Mouse (Mus musculus) liver, embryonic 15.5 days (tissue): Measurements from ENCODE around the gene Ppp1r12a. TPM values are rescaled to one million over a fixed set of nuclear protein-coding genes. Genes with fewer than 3 reads are reported as not detected.

Source experiments
- ATAC-seq: fragments of 200-750 bp; cut with Nextera tagmentation; 2 replicates; pipeline ENCODE4 v1.8.0; 2017; ENCODE audit warnings: moderate number of reproducible peaks, mild to moderate bottlenecking, moderate library complexity; ENCODE audit not compliant: insufficient read depth
- H3K27ac ChIP-seq: fragments of 300-500 bp; sonication (generic); replicated peaks from 2 replicates; pipeline ENCODE4 v1.5.1; 2015; ENCODE audit warnings: mild to moderate bottlenecking, inconsistent platforms
- H3K27me3 ChIP-seq: fragments of 300-500 bp; sonication (generic); 2 replicates; pipeline ENCODE4 v1.6.1; 2015; ENCODE audit warnings: mild to moderate bottlenecking, inconsistent platforms
- H3K36me3 ChIP-seq: fragments of 300-500 bp; sonication (generic); replicated peaks from 2 replicates; pipeline ENCODE4 v1.6.1; 2015; ENCODE audit warnings: moderate library complexity, mild to moderate bottlenecking, inconsistent platforms
- H3K4me1 ChIP-seq: fragments of 300-500 bp; sonication (generic); replicated peaks from 2 replicates; pipeline ENCODE4 v1.6.1; 2015; ENCODE audit warnings: inconsistent platforms
- H3K4me2 ChIP-seq: fragments of 300-500 bp; sonication (generic); 2 replicates; pipeline ENCODE4 v1.6.1; 2015; ENCODE audit warnings: moderate library complexity, mild to moderate bottlenecking, inconsistent platforms
- H3K4me3 ChIP-seq: fragments of 300-500 bp; sonication (generic); replicated peaks from 2 replicates; pipeline ENCODE4 v1.5.1; 2015; ENCODE audit warnings: mild to moderate bottlenecking, inconsistent platforms
- H3K9ac ChIP-seq: fragments of 300-500 bp; sonication (generic); 2 replicates; pipeline ENCODE4 v1.6.1; 2015; ENCODE audit warnings: moderate library complexity, mild to moderate bottlenecking, inconsistent platforms
- H3K9me3 ChIP-seq: fragments of 300-500 bp; sonication (generic); replicated peaks from 2 replicates; pipeline ENCODE4 v1.6.1; 2016; ENCODE audit warnings: inconsistent platforms
- WGBS: fragments of 180-500 bp; shearing (Covaris S2); methylation state at CpG from one replicate; pipeline ENCODE4 v1.1.7; 2015; ENCODE audit warnings: mixed read lengths; ENCODE audit not compliant: insufficient replicate concordance; 5-methylcytosine and 5-hydroxymethylcytosine counted together
- polyA plus RNA-seq: library from polyadenylated mRNA; unstranded; fragments of >200 nt; fragmentation: Nextera tagmentation; extraction: Ambion mirVana; gene quantifications from 2 replicates; pipeline ENCODE4 v1.2.1, GENCODE M21; 2015

Ppp1r12a gene
- polyA plus RNA-seq, 1 experiment from 2014 or later = 30.4 TPM

DNA sequence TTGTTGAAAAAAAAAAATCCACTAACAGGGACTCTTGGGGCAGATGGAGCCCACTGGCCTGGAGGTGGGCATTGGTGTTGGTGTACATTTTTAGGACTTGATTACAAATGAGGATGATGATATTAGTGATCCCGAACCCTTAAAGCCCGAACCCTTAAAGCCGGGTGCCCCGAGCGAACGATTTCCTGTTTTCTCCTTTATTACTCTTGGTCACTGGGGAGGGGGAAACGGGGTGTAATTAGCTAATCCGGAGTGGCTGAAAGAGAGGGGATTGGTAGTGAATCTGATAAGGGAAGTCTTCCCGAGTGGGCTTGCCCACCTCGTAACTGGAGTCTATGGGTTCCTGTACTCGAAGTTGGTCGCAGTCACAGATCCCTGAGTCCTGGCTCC is 1.0 kb downstream of the Ppp1r12a start:
- under 1% methylated on average over 12 of the region's 12 CpGs for WGBS
- no peak for ATAC-seq
- Histone ChIP-seq H3K27ac (peak overlapping the region; percentile 96), H3K4me2 (peak overlapping the region; percentile 87), H3K9me3 (no peaks in the 10 kb centered on the region), H3K4me1 (peaks cover 45% of the 10 kb centered on the region), H3K27me3 (no peaks in the 10 kb centered on the region), H3K9ac (peak overlapping the region; percentile 97), H3K36me3 (0 out of 2 replicates have a peak, but pooled peaks cover 5% of the 10 kb centered on the region), H3K4me3 (peak overlapping the region; percentile 83)

DNA sequence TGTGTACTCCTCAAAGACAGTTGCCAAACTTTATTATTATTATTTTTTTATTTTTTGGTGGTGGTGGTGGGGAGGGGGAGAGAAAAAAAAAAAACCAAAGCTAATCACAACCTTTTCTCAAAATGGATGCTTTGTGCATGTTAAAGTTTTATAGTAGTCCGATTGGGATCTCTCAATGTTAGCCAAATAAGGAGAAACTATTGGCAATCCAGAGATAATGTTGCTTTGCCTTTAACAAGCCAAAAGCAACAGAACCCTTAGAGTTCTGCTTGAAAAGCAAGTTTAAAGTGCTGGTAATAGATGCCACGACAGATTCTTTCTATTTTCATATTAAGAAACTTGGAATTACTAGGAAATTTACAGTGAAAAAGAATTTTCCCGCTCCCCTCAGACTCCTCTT is 1.5 kb downstream of the Ppp1r12a start:
- 18% methylated on average over 3 of the region's 3 CpGs for WGBS
- Histone ChIP-seq H3K9ac (peak overlapping the region; percentile 97), H3K4me1 (peaks cover 49% of the 10 kb centered on the region), H3K4me3 (peak overlapping the region; percentile 83), H3K9me3 (no peaks in the 10 kb centered on the region), H3K27ac (peak overlapping the region; percentile 96), H3K36me3 (0 out of 2 replicates have a peak, but pooled peaks cover 5% of the 10 kb centered on the region), H3K27me3 (no peaks in the 10 kb centered on the region), H3K4me2 (peak overlapping the region; percentile 87)
- no peak for ATAC-seq

DNA sequence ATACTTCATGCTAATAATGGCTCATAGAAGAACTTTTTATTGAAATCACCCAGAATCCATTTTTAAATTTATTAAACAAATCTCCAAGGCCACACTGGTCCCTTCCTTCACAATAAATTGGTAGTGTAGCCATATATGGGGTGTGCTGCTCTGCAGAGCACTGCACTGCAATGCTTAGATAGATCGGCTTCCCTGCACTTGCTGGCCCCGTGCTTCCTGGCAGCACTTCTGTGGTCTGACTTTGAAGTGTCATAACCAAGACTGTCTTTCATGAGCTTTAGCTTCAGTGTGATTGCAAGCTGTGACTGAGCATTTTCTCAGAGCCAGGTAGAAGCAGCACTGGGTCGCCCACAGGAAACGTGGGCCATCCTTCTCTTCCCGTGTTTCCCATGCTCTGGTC is 5.8 kb downstream of the Ppp1r12a start:
- Histone ChIP-seq H3K4me1 (peaks cover 52% of the 10 kb centered on the region), H3K4me3 (no peak overlapping the region), H3K9me3 (no peaks in the 10 kb centered on the region), H3K9ac (no peak overlapping the region), H3K36me3 (0 out of 2 replicates have a peak, but pooled peaks cover 5% of the 10 kb centered on the region), H3K4me2 (no peak overlapping the region), H3K27me3 (no peaks in the 10 kb centered on the region), H3K27ac (no peak overlapping the region)
- 19% methylated on average over 5 of the region's 5 CpGs for WGBS
- peak; percentile 52 for ATAC-seq

DNA sequence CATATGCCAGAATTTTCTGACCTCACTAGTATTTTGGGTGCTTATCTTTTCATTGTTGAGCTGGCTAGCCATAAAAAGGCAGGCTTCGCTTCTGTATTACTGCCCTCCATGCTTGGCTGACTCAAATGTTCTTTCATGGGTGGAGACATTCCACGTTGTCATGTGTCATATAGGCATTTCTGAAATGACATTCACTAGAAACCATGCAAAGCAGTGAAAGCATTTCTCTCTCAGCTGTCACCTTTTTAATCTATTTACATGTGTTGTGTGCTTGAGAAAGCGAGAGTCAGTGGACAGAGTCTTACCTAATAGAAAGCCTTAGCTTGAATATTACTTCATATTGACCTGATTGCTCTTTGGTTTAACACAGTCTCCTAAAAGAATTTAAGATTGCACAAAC is 8.8 kb downstream of the Ppp1r12a start:
- H3K27me3 ChIP-seq = no peaks in the 10 kb centered on the region
- no peak overlapping the region for H3K27ac ChIP-seq
- no peak for ATAC-seq
- no peaks in the 10 kb centered on the region for H3K9me3 ChIP-seq
- H3K4me3 ChIP-seq = no peak overlapping the region
- 68% methylated on average over 3 of the region's 3 CpGs for WGBS
- H3K9ac ChIP-seq = no peak overlapping the region
- H3K4me1 ChIP-seq = peaks cover 49% of the 10 kb centered on the region
- no peaks in the 10 kb centered on the region for H3K36me3 ChIP-seq
- no peak overlapping the region for H3K4me2 ChIP-seq

DNA sequence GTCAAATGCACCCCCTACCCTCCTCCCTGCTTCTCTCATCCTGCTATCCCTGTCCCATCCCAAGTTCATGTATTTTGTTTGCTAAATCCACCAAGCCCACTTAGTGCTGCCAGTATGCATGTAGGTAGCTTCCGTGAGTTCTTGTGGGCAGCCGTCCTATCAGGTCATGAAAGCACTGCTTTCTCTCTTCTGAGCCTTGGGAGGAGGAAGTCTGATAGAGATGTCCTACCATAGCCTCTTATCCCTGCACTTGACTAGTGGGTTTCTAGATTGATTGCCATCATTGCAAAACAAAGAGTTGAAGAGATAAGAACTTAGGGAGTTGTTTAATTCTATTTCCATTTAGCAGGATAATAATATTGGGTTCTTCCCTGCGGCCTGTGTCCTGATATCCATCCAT is 9.6 kb downstream of the Ppp1r12a start:
- WGBS = 37% methylated on average over 3 of the region's 3 CpGs
- peaks cover 46% of the 10 kb centered on the region for H3K4me1 ChIP-seq
- H3K4me2 ChIP-seq = no peak overlapping the region
- H3K36me3 ChIP-seq = no peaks in the 10 kb centered on the region
- no peaks in the 10 kb centered on the region for H3K9me3 ChIP-seq
- H3K27ac ChIP-seq = no peak overlapping the region
- no peak overlapping the region for H3K4me3 ChIP-seq
- ATAC-seq = no peak
- no peak overlapping the region for H3K9ac ChIP-seq
- H3K27me3 ChIP-seq = no peaks in the 10 kb centered on the region

DNA sequence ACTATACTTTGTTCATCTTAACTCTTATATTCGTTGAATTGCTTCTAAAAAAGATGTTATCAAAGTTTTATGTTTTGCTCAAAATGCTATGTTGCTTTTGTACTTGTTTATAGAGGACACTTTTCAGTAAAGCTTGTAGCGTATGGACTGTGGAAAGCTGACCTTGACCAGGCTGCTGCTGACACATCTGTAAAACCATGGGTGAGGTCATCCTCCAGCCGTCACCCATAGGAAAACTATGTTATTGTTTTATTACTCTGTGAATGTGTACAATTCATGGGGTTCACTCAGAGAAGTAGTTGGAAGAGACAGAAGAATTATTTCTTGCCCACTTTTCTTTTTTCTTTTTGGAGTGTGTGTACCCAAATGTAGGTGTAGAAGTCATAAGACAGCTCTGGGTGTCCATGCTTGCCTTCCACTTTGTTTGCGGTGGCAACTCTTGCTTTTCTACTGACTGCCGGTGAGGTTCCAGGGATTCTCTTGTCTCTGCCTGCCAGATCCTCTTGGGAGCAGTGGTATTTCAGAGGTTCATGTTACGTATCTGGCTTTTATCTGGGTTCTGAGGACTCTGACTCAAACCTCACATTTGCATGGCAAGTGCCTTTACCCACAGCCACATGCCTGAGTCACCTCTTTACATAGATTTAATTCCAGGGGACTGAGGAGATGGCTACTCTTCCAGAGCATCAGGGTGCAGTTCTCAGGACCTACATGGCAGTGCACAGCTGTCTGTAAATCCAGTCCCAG is 11.0 kb downstream of the Ppp1r12a start:
- WGBS = 40% methylated on average over 6 of the region's 6 CpGs
- no peak; the same call in 1 of the 2 replicates for ATAC-seq
- no peaks in the 10 kb centered on the region for H3K9me3 ChIP-seq
- no peak overlapping the region for H3K9ac ChIP-seq
- peak overlapping the region; percentile 26; the same call in 1 of the 2 replicates for H3K27ac ChIP-seq
- no peak overlapping the region for H3K4me3 ChIP-seq
- peaks cover 47% of the 10 kb centered on the region for H3K4me1 ChIP-seq
- peak overlapping the region; percentile 14; the same call in 1 of the 2 replicates for H3K4me2 ChIP-seq
- no peaks in the 10 kb centered on the region for H3K36me3 ChIP-seq
- H3K27me3 ChIP-seq = no peaks in the 10 kb centered on the region

DNA sequence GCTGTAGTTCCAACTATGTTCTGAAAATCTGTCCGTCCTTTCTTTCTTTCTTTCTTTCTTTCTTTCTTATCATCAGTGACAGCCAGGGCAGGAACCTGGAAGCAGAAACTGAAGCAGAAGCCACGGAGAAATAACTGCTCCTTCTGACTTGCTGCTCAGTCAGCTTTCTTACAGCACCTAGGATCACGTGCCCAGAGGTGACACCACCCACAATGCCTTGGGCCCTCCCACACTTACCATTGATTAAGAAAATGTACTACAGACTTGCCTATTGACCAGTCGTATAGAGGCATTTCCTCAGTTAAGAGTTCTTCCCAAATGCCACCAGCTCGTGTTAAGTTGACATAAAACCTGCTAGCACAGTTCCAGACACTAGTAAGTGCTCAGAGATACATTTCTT is 12.1 kb downstream of the Ppp1r12a start:
- no peaks in the 10 kb centered on the region for H3K27me3 ChIP-seq
- H3K9ac ChIP-seq = no peak overlapping the region
- no peak overlapping the region for H3K4me3 ChIP-seq
- no peaks in the 10 kb centered on the region for H3K9me3 ChIP-seq
- peaks cover 53% of the 10 kb centered on the region for H3K4me1 ChIP-seq
- ATAC-seq = peak; percentile 77
- WGBS = 33% methylated on average over 5 of the region's 5 CpGs
- H3K36me3 ChIP-seq = no peaks in the 10 kb centered on the region
- peak overlapping the region; percentile 18; the same call in 1 of the 2 replicates for H3K4me2 ChIP-seq
- H3K27ac ChIP-seq = no peak overlapping the region

DNA sequence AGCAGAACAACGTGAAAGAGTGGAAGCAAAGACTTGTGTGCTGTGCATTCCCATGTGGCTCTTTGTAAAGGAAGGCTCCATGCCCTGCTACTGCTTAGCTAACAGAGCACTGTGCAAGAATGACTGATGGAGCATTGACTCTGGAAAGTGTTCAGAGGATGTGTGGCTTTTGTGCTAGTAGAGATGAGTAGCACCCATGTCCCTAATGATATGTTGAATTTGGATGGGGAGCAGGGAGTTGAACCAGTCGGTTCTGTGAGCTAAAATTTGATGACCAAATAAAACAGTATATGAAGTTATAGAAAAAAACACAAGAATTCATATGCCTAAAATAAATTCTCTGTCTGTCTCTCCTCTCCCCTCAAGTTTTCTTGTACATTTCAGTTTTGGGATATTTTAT is 13.9 kb downstream of the Ppp1r12a start:
- no peak overlapping the region for H3K27ac ChIP-seq
- no peaks in the 10 kb centered on the region for H3K27me3 ChIP-seq
- no peak overlapping the region for H3K9ac ChIP-seq
- no peak for ATAC-seq
- WGBS = 54% methylated on average over 2 of the region's 2 CpGs
- H3K9me3 ChIP-seq = no peaks in the 10 kb centered on the region
- H3K4me3 ChIP-seq = no peak overlapping the region
- no peak overlapping the region for H3K4me2 ChIP-seq
- peaks cover 56% of the 10 kb centered on the region for H3K4me1 ChIP-seq
- no peaks in the 10 kb centered on the region for H3K36me3 ChIP-seq

DNA sequence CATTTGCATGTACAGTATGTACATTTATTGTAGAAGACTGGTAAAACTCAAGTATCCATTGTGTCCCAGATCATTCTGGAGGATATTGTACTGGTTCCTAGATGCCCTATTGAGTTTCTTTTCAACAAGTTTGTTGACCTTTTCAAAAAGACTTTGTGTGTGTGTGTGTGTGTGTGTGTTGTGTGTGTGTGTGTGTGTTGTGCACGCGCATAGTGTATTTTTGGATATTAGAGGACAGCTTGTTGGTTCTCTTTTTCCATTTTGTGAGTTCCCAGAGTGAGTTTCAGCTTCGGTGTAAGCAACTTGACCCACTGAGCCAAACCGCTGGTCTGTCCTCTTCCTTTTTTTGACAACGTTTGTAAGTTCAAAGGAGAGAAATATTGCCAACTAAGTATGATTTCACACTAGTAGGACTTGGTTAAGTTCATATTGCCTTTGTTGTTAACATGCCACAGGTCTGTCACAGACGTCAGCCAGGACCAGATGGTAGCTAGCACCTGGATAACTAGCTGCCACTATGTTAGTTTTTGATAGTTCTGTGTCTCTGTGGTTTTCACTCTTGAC is 16.4 kb downstream of the Ppp1r12a start:
- Histone ChIP-seq H3K27me3 (no peaks in the 10 kb centered on the region), H3K4me3 (no peak overlapping the region), H3K27ac (no peak overlapping the region), H3K9ac (no peak overlapping the region), H3K9me3 (no peaks in the 10 kb centered on the region), H3K4me1 (peaks cover 50% of the 10 kb centered on the region), H3K4me2 (no peak overlapping the region), H3K36me3 (no peaks in the 10 kb centered on the region)
- ATAC-seq = no peak
- 45% methylated on average over 6 of the region's 6 CpGs for WGBS

DNA sequence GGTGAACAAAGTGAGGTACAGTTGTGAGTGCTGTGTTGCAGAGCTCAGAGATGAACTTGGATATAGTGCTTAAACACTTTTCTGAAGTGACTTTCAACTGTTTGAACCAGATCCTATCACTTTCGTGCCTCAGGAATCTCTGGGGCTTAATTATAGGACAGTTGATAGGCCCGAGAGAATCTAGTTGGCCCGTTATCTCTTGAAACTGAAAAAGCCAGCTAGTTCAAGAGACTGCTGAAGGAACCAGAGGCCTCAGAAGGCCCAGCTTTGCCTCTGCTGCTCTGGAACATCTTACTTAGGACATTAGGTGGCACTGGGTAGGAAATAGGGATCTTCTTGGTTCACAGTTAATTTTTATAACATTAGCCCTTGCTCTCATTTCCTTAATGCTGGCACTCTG is 17.4 kb downstream of the Ppp1r12a start:
- no peak overlapping the region for H3K4me2 ChIP-seq

DNA sequence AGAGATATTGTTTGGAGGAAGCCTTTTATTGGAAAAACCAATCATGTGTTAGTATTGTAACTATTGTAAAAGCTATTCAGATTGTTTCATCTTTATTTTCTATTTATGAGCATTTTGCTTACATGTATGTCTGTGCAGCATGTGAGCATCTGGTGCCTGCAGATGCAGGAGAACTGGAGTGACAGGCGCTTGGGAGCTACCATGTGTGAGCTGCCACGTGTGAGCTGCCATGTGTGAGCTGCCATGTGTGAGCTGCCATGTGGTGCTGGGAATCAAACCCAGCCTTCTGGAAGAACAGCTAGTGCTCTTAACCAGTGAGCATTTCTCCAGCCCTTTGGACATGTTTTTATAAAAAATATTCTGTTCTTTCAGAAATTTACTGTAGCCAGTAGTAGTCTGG is 18.3 kb downstream of the Ppp1r12a start:
- Histone ChIP-seq H3K4me1 (peaks cover 40% of the 10 kb centered on the region), H3K27ac (no peak overlapping the region), H3K4me2 (no peak overlapping the region), H3K4me3 (no peak overlapping the region), H3K27me3 (no peaks in the 10 kb centered on the region), H3K9ac (no peak overlapping the region), H3K36me3 (no peaks in the 10 kb centered on the region), H3K9me3 (no peaks in the 10 kb centered on the region)
- no peak for ATAC-seq
- WGBS = 74% methylated on average over 2 of the region's 2 CpGs

More for the DNA sequence above, 17.4 kb downstream of the Ppp1r12a start:
- Histone ChIP-seq H3K36me3 (no peaks in the 10 kb centered on the region), H3K9me3 (no peaks in the 10 kb centered on the region), H3K27me3 (no peaks in the 10 kb centered on the region), H3K27ac (0 out of 2 replicates have a peak overlapping the region, but pooled peaks have one; percentile 4), H3K4me1 (peaks cover 44% of the 10 kb centered on the region), H3K4me3 (no peak overlapping the region), H3K9ac (no peak overlapping the region)
- WGBS = 15% methylated on average over 3 of the region's 3 CpGs
- no peak for ATAC-seq
